Mouse (Mus musculus): ENCODE measurements around the gene Ehbp1. TPM values are rescaled to one million over a fixed set of nuclear protein-coding genes. Genes with fewer than 3 reads are reported as not detected.

The Ehbp1 gene
- polyA plus RNA-seq, 1 experiment = 0.04 TPM

DNA sequence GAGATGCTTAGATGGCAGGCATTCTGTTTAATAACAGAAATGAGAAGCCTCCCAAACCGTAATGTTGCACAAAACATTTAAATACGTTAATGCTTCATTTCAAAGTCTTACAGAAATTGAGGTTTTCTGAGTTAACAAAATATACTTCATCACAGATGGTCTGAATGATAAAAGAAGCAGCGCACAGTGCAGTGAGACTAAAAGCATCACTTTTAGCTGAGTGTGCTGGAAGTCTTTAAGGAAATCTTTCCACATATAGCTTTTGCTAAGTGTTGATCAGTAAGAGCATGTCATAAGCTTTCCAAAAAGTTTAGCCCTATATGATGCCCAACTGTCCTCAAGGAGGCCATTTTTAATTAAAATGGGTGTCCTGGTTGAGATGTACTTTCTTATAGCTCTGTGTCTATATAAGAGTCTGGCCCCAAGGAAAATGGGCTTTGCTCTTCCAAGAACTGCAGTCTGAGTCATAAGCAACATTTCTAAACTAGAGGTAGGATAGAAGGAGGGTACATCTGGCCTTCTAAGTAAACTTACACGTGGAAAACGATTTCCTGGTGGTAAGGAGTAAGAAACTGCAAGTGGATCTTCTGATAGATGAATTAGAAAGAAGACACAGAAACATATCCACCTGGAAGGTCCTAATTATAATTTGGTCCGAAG, 12.0 kb upstream of the Ehbp1 start:
- no peaks in the 10 kb centered on the region for H3K36me3 ChIP-seq (ENCODE audit: control insufficient read depth)
- no peak for TF ChIP-seq TAL1 (IDR thresholded peaks at IDR 0.05; ENCODE audit: low read length)
- TF ChIP-seq GATA1 (IDR thresholded peaks at IDR 0.05; ENCODE audit: low read length) = no peak
- no peak overlapping the region for H3K4me3 ChIP-seq (replicated peaks)
- no peaks in the 10 kb centered on the region for H3K9me3 ChIP-seq (ENCODE audit: control insufficient read depth, low read length)
- no peaks in the 10 kb centered on the region for H3K4me1 ChIP-seq (ENCODE audit: control insufficient read depth)
- no peaks in the 10 kb centered on the region for H3K27me3 ChIP-seq (ENCODE audit: control insufficient read depth)

DNA sequence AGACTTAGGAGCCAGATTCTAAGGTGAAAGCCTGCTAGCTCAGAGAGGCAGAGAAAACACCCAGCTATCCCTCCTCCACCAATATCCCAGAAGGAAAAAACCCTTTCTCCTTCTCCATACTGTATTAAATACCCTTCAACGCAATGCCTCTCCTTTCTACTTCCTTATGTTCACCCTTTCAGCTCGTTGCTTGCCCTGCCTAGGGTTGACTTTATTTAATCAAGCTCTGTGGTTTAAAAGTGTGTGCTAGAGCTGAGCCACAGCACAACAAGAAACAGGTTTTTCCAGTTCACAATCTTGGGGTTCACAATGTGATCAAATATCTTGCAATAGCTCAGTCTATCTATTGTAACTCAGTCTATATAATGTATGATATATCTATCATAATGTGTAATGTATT, 7.9 kb upstream of the Ehbp1 start:
- Histone ChIP-seq H3K36me3 (ENCODE audit: control insufficient read depth) (no peaks in the 10 kb centered on the region), H3K4me3 (replicated peaks) (no peak overlapping the region), H3K4me1 (ENCODE audit: control insufficient read depth) (no peaks in the 10 kb centered on the region), H3K27me3 (ENCODE audit: control insufficient read depth) (no peaks in the 10 kb centered on the region), H3K9me3 (ENCODE audit: control insufficient read depth, low read length) (no peaks in the 10 kb centered on the region)
- TF ChIP-seq GATA1 (IDR thresholded peaks at IDR 0.05; ENCODE audit: low read length) (no peak), TAL1 (IDR thresholded peaks at IDR 0.05; ENCODE audit: low read length) (no peak)

DNA sequence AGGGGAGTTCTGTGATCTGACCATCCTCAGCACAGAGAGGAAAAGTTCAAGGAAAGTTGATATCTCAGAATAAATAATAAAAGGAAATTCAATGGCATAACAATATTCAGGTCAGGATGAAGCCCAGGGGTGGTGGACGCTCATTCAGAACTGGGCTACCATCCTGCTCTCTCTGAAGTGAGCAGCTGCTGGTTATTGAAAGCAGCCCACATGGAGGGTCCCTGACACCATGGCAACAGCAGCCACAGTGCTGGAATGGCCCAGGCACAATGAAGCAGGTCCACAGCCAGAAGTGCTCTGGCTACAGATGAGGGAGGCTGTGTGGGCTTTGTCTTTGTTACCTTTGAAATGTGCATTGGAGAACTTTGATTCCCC, 6.4 kb upstream of the Ehbp1 start:
- no peaks in the 10 kb centered on the region for H3K27me3 ChIP-seq (ENCODE audit: control insufficient read depth)
- no peaks in the 10 kb centered on the region for H3K9me3 ChIP-seq (ENCODE audit: control insufficient read depth, low read length)
- no peaks in the 10 kb centered on the region for H3K4me1 ChIP-seq (ENCODE audit: control insufficient read depth)
- H3K4me3 ChIP-seq (replicated peaks) = no peak overlapping the region
- no peaks in the 10 kb centered on the region for H3K36me3 ChIP-seq (ENCODE audit: control insufficient read depth)
- TF ChIP-seq TAL1 (IDR thresholded peaks at IDR 0.05; ENCODE audit: low read length) = no peak
- no peak for TF ChIP-seq GATA1 (IDR thresholded peaks at IDR 0.05; ENCODE audit: low read length)

DNA sequence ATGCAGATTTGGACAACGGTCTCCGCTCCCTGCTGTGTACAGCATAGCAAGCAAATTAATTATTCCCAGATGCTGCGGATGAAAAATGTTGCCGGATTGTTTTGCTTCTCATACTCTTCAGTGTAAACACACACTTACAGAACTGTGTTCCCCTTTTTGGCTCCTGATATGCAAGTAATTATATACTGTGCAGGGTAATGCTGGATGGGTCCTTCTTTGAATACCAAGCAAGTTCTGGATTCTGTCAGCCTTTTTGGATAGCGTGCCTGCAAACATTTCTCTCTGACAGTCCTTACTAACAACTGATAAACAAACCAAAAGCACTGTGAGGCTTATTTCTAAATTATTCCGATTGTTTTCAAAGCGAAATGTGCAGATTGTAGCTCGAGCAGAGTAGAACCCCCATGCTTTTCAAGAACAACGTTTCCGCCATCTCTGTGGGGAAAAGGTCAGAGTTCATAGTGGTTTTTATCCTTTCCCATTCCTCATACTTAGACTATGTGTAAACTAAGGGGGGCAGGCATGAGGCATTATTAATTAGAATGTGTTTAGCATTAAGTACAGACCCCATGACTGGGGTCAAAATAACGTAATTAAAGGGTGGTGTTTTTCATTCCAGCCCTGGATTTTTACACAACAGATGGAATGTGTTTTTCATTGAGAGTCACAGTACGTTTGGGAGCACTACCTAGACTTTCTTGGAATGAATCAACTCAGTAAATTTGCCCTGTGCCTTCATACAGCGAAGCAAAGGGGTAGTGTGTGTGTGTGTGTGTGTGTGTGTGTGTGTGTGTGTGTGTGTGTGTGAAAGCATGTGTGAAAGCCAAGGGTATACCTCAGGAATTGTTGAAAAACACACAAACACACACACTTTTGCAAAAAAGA, 5.8 kb upstream of the Ehbp1 start:
- H3K36me3 ChIP-seq (ENCODE audit: control insufficient read depth) = no peaks in the 10 kb centered on the region
- no peak for TF ChIP-seq TAL1 (IDR thresholded peaks at IDR 0.05; ENCODE audit: low read length)
- TF ChIP-seq GATA1 (IDR thresholded peaks at IDR 0.05; ENCODE audit: low read length) = no peak
- no peaks in the 10 kb centered on the region for H3K9me3 ChIP-seq (ENCODE audit: control insufficient read depth, low read length)
- H3K27me3 ChIP-seq (ENCODE audit: control insufficient read depth) = no peaks in the 10 kb centered on the region
- H3K4me1 ChIP-seq (ENCODE audit: control insufficient read depth) = no peaks in the 10 kb centered on the region
- no peak overlapping the region for H3K4me3 ChIP-seq (replicated peaks)

DNA sequence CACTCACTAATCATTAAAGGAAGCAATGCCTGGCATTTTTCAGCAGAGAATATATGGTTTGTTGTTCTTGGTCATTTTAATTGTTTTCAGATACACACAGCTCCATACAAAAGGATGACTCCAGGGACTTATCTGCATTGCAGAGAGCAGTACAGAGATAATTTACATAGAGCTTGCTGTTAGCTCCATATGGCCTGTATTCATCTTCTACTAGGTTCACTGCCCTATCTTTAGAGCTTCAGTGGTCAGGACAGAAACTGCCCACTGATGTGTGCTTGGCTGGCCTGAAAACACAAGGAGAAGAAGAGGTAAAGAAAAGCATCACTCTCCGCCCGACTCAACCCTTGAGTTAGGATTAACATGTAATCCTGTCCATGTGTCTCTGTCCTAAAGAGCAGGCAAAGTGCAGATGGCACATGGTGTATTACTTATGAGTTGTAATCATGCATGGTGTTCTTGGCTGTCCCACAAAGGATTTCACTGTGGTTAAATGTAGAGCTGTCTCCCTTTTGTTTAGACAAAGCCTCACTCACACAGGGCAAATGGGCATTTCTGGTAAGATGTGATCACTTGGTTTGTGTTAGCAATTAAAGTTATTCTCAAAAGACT, 14.7 kb downstream of the Ehbp1 start:
- H3K36me3 ChIP-seq (ENCODE audit: control insufficient read depth) = no peaks in the 10 kb centered on the region
- H3K27me3 ChIP-seq (ENCODE audit: control insufficient read depth) = no peaks in the 10 kb centered on the region
- H3K9me3 ChIP-seq (ENCODE audit: control insufficient read depth, low read length) = no peaks in the 10 kb centered on the region
- H3K4me1 ChIP-seq (ENCODE audit: control insufficient read depth) = no peaks in the 10 kb centered on the region
- TF ChIP-seq TAL1 (IDR thresholded peaks at IDR 0.05; ENCODE audit: low read length) = no peak
- TF ChIP-seq GATA1 (IDR thresholded peaks at IDR 0.05; ENCODE audit: low read length) = no peak
- no peak overlapping the region for H3K4me3 ChIP-seq (replicated peaks)

DNA sequence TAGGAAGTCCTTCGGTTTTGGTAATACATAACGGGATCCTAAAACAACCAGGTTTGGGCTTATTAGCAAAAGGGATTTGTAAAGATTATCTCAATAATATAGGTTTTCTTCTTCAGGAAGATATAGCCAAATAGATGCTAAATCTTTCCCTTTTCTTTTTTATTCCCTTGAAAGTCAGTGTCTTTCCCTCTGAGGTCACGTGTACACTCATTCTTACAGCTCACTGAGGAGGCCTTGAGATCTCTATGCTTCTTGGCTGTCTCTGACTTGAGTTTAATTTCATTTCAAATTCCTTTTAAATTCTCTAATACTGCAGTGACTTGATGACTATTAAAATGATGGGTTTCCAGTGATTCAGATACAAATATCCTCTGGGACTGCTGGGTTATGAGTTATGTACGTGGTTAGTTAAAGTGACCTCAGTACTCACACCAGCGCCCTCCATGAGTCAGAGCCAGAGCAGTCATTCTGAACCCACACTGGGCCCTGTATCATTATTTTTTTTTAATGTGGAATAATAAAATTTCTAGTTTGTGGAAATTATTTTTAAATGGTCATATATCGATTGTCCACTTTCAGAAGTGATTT, 24.2 kb downstream of the Ehbp1 start:
- TF ChIP-seq GATA1 (IDR thresholded peaks at IDR 0.05; ENCODE audit: low read length) = no peak
- no peak for TF ChIP-seq TAL1 (IDR thresholded peaks at IDR 0.05; ENCODE audit: low read length)
- H3K36me3 ChIP-seq (ENCODE audit: control insufficient read depth) = no peaks in the 10 kb centered on the region
- no peaks in the 10 kb centered on the region for H3K27me3 ChIP-seq (ENCODE audit: control insufficient read depth)
- H3K4me1 ChIP-seq (ENCODE audit: control insufficient read depth) = no peaks in the 10 kb centered on the region
- H3K9me3 ChIP-seq (ENCODE audit: control insufficient read depth, low read length) = no peaks in the 10 kb centered on the region
- no peak overlapping the region for H3K4me3 ChIP-seq (replicated peaks)

DNA sequence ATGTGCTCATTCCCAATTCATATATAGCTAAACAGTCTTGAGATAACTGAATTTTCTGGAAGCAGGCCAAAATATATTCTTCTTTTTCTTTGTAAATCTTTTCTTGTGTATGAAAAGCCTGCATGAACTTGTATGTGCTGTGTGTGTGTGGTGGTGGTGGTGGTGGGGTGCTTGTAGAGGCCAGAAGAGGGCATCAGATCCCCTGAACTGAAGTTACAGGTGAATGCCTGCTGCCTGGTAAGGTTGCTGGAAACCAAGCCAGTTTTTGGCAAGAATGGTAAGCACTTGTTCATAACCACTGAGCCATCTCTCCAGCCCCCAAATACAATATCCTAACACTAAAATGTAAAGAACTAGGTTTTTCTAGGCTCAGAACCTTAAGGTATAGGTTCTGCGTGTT, 26.3 kb downstream of the Ehbp1 start:
- TF ChIP-seq TAL1 (IDR thresholded peaks at IDR 0.05; ENCODE audit: low read length) = no peak
- no peak for TF ChIP-seq GATA1 (IDR thresholded peaks at IDR 0.05; ENCODE audit: low read length)
- Histone ChIP-seq H3K9me3 (ENCODE audit: control insufficient read depth, low read length) (no peaks in the 10 kb centered on the region), H3K36me3 (ENCODE audit: control insufficient read depth) (no peaks in the 10 kb centered on the region), H3K4me3 (replicated peaks) (no peak overlapping the region), H3K27me3 (ENCODE audit: control insufficient read depth) (no peaks in the 10 kb centered on the region), H3K4me1 (ENCODE audit: control insufficient read depth) (no peaks in the 10 kb centered on the region)

DNA sequence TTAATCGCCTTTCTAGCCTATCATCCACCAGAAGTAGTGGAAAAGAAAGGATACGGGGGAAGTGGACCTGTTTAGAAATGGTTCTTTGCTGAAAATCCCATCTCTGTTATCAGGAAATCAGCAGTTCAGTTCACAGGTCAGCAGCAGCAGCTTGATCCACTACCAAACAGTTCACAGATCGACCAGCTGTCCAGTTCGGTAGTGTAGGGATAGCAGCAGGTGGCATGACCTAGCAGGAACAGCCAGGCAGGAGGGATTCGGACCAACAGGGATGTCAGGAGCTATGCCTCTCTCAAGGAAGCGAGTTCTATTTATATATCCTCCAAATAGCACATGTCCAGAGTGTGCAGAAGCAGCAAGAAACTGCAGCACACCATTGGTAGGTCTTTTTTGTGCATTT, 40.9 kb downstream of the Ehbp1 start:
- H3K4me1 ChIP-seq (ENCODE audit: control insufficient read depth) = no peaks in the 10 kb centered on the region
- H3K36me3 ChIP-seq (ENCODE audit: control insufficient read depth) = no peaks in the 10 kb centered on the region
- no peaks in the 10 kb centered on the region for H3K27me3 ChIP-seq (ENCODE audit: control insufficient read depth)
- no peaks in the 10 kb centered on the region for H3K9me3 ChIP-seq (ENCODE audit: control insufficient read depth, low read length)
- TF ChIP-seq TAL1 (IDR thresholded peaks at IDR 0.05; ENCODE audit: low read length) (no peak), GATA1 (IDR thresholded peaks at IDR 0.05; ENCODE audit: low read length) (no peak)
- H3K4me3 ChIP-seq (replicated peaks) = no peak overlapping the region

DNA sequence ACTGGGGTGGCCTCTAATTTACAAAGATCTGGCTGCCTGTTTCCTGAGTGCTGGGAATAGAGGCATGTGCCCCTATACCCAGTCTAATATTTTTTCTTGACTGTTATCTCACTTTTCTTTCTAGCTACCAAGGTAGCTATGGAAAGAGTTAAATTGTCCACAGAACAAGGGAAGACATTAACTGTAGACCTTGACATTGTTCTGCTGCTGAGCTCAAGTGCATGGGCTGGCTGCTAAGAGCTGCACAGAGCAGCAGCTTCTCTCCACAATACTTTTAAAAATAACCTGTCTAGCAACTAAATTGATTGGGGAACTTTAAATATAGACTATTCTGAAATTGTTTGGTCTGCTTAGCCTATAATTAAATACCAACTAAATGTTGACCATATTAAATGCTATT, 52.9 kb downstream of the Ehbp1 start:
- H3K4me1 ChIP-seq (ENCODE audit: control insufficient read depth) = peaks cover 19% of the 10 kb centered on the region
- no peaks in the 10 kb centered on the region for H3K9me3 ChIP-seq (ENCODE audit: control insufficient read depth, low read length)
- no peak for TF ChIP-seq GATA1 (IDR thresholded peaks at IDR 0.05; ENCODE audit: low read length)
- H3K36me3 ChIP-seq (ENCODE audit: control insufficient read depth) = no peaks in the 10 kb centered on the region
- H3K4me3 ChIP-seq (replicated peaks) = no peak overlapping the region
- peaks cover 13% of the 10 kb centered on the region for H3K27me3 ChIP-seq (ENCODE audit: control insufficient read depth)

Data from erythroblast, embryonic 14.5 days (primary cell).